Mouse (Mus musculus) adrenal gland, adult 8-10 months (tissue): ENCODE results near the gene Fmnl2. TPM values are rescaled to one million over a fixed set of nuclear protein-coding genes. Genes with fewer than 3 reads are reported as not detected.

Experiments used
- DNase-seq: peaks from one replicate; pipeline ENCODE4 v3.0.0; 2022
- total RNA-seq, 4 experiments: library from RNA; stranded (reverse); gene quantifications; 2 replicates each; pipeline ENCODE4 v1.2.4; 2022

Gene Fmnl2
- total RNA-seq, 4 experiments from 2014 or later: 22.0 to 56.8 (median 34.7) TPM

GRCm38 (mm10) chr2:53047749-53048387 is 190.2 kb downstream of the Fmnl2 start:
- DNase-seq: no peak

GRCm38 (mm10) chr2:53050376-53050775 is 192.7 kb downstream of the Fmnl2 start:
- no peak for DNase-seq

DNA sequence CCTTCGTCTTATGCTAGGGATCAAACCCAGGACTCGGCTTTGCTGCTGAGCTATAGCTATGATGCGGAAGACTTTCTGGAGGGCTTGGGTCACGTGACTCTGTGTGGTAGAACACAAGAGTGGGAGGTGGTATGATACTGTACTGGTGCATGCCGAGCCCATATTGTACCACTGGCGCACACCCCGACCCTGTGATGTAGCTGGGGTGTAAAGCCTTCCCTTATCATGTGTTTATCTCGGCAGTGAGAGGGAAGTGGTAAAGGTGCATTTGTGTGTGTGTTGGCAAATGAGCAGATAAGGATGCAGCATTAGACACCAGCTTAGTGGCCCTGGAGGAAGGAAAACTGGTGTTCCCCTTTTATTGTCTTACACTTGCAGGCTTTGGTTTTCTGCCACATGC is 193.8 kb downstream of the Fmnl2 start:
- DNase-seq: no peak

GRCm38 (mm10) chr2:53053714-53054113 is 196.1 kb downstream of the Fmnl2 start:
- no peak for DNase-seq

DNA sequence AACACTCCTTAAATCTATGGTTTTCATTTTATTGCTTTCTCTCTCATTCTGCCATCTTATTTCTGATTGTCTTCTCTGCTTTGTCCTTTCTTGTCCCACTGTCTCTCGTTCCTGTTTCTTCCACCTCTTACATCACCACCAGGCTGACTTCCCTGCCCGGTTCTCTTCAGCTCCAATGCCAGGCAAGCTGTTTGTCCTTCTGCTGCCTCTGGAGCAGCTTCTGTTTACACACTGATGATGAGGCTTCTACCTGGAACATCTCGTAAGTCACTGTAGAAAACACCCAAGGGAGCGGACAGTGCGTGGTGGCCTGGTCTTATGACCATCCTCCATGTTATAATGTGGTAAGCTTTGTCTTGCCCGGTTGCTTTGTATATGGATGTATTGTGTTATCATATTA is 198.9 kb downstream of the Fmnl2 start:
- DNase-seq: no peak

GRCm38 (mm10) chr2:53057291-53057690 is 199.6 kb downstream of the Fmnl2 start:
- DNase-seq: no peak

- DNase-seq: no peak
Measured at GRCm38 (mm10) chr2:53061363-53062000, 203.8 kb downstream of the Fmnl2 start.

GRCm38 (mm10) chr2:53066973-53067372 is 209.3 kb downstream of the Fmnl2 start:
- DNase-seq: no peak

GRCm38 (mm10) chr2:53070607-53071006 is 212.9 kb downstream of the Fmnl2 start:
- DNase-seq: peak; percentile 34

DNA sequence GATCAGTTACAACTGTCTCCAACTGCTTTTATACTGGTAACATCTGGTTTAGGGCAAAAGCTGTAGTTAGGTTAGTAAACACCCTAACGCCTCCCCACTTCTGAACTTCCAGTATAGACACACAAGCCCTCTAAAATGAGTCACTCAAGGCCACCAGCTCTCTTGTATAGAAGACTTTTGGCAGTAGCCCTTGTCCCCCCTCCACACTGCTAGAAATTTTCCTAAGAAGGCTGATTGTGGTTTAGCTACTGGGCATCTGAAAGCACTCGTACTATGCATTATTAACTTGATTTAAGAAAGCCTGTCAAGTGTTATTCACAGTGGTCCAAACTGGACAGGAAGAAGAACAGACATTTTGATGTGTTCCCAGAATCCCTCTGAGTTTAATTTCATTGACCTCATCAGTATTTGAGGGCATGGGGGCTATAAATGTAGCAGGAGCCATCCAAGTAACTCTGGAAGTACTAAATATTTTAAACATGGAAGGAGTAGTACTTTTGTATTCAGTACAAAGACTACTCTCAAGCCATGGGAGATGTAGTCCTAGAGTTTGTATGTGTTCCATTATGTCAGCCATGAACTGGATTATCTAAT is 222.1 kb downstream of the Fmnl2 start:
- DNase-seq: no peak

GRCm38 (mm10) chr2:53082045-53082444 is 224.4 kb downstream of the Fmnl2 start:
- no peak for DNase-seq

GRCm38 (mm10) chr2:53082501-53082900 is 224.8 kb downstream of the Fmnl2 start:
- DNase-seq: no peak

GRCm38 (mm10) chr2:53083241-53083640 is 225.6 kb downstream of the Fmnl2 start:
- no peak for DNase-seq

GRCm38 (mm10) chr2:53085617-53086202 is 228.1 kb downstream of the Fmnl2 start:
- no peak for DNase-seq

- DNase-seq: no peak
Measured at GRCm38 (mm10) chr2:53088744-53089143, 231.1 kb downstream of the Fmnl2 start.

GRCm38 (mm10) chr2:53095031-53095430 is 237.4 kb downstream of the Fmnl2 start:
- no peak for DNase-seq

DNA sequence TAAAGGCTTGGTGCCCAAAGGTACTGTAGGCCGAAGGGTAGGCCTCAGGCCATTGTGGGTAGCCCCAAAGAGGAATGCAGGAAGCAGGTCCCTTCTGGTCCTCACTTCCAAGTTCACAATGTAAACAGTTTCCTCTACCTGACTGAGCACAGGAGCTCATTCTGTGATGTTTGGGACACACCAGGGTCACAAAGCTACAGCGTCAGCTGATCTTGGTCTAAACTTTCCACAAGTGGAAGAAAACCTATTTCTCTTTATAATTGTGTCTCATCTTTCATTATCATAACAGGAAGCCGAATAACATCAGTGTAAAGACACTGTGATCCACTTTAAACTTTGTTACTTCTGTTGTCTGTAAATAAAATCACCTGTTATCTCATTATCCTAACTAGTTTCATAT is 237.8 kb downstream of the Fmnl2 start:
- DNase-seq: no peak

DNA sequence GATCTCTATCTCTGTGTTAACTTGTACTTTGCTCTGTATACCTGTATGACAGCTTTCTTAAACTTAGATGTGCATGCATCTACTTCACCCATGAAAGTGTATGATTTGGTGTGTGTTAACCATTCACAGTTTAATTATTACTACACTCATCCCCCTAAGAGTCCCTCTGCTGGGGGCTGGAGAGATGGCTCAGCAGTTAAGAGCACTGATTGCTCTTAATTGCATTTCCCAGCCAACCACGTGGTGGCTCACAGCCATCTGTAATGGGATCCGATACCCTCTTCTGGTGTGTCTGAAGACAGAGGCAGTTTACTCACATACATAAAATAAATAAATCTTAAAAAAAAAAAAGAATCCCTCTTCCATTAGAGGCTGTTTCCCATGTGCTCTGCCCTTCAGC is 242.4 kb downstream of the Fmnl2 start:
- DNase-seq: no peak

GRCm38 (mm10) chr2:53101885-53102740 is 244.5 kb downstream of the Fmnl2 start:
- peak; percentile 28 for DNase-seq

GRCm38 (mm10) chr2:53102901-53103300 is 245.2 kb downstream of the Fmnl2 start:
- DNase-seq: peak; percentile 54

GRCm38 (mm10) chr2:53105408-53105807 is 247.7 kb downstream of the Fmnl2 start:
- DNase-seq: no peak

DNA sequence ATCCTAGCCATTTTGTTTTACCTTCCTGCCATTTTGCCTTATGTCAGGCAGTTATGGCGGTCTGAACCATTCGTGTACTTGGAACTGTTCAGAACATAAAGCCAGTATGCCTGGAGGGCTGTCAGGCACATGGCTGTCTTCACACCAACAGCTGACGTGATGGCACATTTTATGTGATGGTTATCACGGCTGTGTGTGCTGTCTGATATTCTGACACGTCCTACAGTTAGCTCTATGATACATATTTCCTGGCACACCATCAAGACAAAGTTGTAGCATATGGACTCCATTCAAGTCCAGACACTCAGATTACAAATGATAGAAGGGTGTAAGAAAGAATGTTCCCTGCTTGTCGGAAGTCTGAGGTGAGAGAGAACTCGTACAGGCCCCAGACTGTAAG is 248.4 kb downstream of the Fmnl2 start:
- DNase-seq: no peak

DNA sequence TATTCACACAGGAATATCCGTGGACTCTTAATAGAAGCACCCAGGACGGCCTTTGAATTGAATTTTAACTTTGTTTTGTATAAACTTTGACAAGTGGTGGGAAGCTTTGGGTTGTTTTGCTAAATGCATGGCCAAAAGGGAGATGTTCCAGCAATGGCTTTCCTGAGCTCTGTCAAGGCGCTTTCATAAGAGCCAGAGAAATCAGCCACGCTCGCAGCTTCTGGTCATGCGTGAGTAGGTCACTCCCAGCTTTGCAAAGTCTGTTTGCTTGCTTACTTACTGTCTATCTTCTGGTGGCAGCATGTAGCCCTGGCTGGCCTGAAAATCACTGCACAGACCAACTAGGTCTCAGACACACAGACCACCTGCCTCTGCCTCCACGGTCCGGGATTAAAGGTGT is 248.8 kb downstream of the Fmnl2 start:
- no peak for DNase-seq
